Mouse (Mus musculus) forebrain, embryonic 14.5 days (tissue): ENCODE results near the gene Psmd3. TPM values are rescaled to one million over a fixed set of nuclear protein-coding genes. Genes with fewer than 3 reads are reported as not detected.
"Not testable (repeated sequence)": the region's sequence is repeated elsewhere in the genome, so short reads cannot be mapped to it uniquely, and the experiment has no call there.

Experiments used
- ATAC-seq: fragments of 200-750 bp; cut with Nextera tagmentation; 2 replicates; pipeline ENCODE4 v1.8.0; 2017; ENCODE audit warnings: mild to moderate bottlenecking, moderate library complexity
- DNase-seq: peaks from one replicate; pipeline ENCODE4 v3.0.0-alpha.2; 2015; ENCODE audit warnings: low spot score
- H3K27ac ChIP-seq: fragments of 300-500 bp; sonication (generic); 2 replicates; pipeline ENCODE4 v1.5.1; 2014; ENCODE audit warnings: low read depth, mild to moderate bottlenecking, control low read depth, low read length, moderate library complexity
- H3K27me3 ChIP-seq: fragments of 300-500 bp; sonication (generic); replicated peaks from 2 replicates; pipeline ENCODE4 v1.6.1; 2014; ENCODE audit warnings: low read length, control low read depth, mixed read lengths; ENCODE audit not compliant: control insufficient read depth, insufficient read depth
- H3K36me3 ChIP-seq: fragments of 300-500 bp; sonication (generic); 2 replicates; pipeline ENCODE4 v1.6.1; 2014; ENCODE audit warnings: low read length, control low read depth; ENCODE audit not compliant: control insufficient read depth, insufficient read depth
- H3K4me1 ChIP-seq: fragments of 300-500 bp; sonication (generic); 2 replicates; pipeline ENCODE4 v1.6.1; 2014; ENCODE audit warnings: antibody characterized with exemption, low read length, control low read depth; ENCODE audit not compliant: control insufficient read depth, insufficient read depth
- H3K4me2 ChIP-seq: fragments of 300-500 bp; sonication (generic); 2 replicates; pipeline ENCODE4 v1.6.1; 2014; ENCODE audit warnings: mild to moderate bottlenecking, control low read depth, low read length
- H3K4me3 ChIP-seq: fragments of 300-500 bp; sonication (generic); 2 replicates; pipeline ENCODE4 v1.5.1; 2014; ENCODE audit warnings: low read depth, low read length, control low read depth
- H3K9ac ChIP-seq: fragments of 300-500 bp; sonication (generic); 2 replicates; pipeline ENCODE4 v1.6.1; 2014; ENCODE audit warnings: mild to moderate bottlenecking, low read length, control low read depth, moderate library complexity
- H3K9me3 ChIP-seq: fragments of 300-500 bp; sonication (generic); replicated peaks from 2 replicates; pipeline ENCODE4 v1.6.1; 2016; ENCODE audit warnings: low read length, control low read depth, mixed read lengths; ENCODE audit not compliant: control insufficient read depth
- WGBS: fragments of 180-500 bp; shearing (Covaris S2); extraction: QIAGEN DNeasy Blood & Tissue Kit; methylation state at CpG from one replicate; pipeline ENCODE4 v1.1.7; 2014; 5-methylcytosine and 5-hydroxymethylcytosine counted together
- polyA plus RNA-seq: library from polyadenylated mRNA; unstranded; fragments of >200 nt; fragmentation: Nextera tagmentation; extraction: Ambion mirVana; gene quantifications from 2 replicates; pipeline ENCODE4 v1.2.1, GENCODE M21; 2014

The Psmd3 gene
- polyA plus RNA-seq, 1 experiment from 2014 or later = 121 TPM

DNA sequence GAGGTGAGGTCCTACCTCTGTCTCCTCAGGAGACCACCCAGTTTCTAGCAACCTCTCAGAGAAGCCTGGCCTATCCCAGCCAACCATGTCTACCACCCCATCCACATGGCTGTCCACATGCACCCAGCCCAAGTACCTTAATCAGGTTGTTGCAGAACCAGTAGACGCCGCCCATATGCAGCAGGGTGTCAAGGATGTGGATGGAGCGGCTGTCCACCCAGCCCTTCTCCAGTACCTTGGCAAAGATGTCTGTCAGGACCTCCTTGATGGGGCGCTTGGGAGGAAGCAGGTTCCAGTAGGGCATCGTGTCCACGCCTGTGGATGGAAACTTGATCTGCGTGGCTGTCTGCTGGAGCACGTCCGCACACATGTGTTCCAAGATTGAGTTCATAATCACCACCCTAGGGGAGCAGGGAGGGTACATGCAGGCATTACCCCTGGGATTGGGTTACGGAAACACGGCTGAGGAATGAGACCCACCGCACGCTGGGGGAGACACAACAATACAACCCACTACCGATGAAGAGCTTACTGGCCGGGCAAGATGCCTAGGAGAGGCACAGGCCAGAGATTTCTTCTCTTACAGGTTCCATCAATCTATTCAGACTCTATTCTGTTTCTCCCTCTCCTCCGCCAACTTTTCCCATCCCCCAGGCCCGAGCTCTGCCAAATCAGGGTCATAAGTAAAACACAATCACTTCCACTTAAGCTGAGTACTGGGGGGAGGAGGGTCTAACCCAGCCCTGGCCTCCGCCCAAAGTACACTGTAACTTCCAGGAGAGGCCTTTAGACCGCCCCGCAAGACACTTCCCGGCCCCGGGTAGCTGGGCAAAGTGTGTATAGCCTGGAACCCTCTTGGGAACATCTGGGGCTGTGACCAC lies 25.3 kb downstream of the Psmd3 start:
- no peaks in the 10 kb centered on the region for H3K4me1 ChIP-seq
- no peak for DNase-seq
- H3K9ac ChIP-seq = no peak overlapping the region
- H3K27ac ChIP-seq = no peak overlapping the region
- H3K27me3 ChIP-seq = no peaks in the 10 kb centered on the region
- no peaks in the 10 kb centered on the region for H3K9me3 ChIP-seq
- no peak overlapping the region for H3K4me2 ChIP-seq
- no peak overlapping the region for H3K4me3 ChIP-seq
- WGBS = 84% methylated on average over 22 of the region's 22 CpGs
- H3K36me3 ChIP-seq = peaks cover 79% of the 10 kb centered on the region
- no peak for ATAC-seq

DNA sequence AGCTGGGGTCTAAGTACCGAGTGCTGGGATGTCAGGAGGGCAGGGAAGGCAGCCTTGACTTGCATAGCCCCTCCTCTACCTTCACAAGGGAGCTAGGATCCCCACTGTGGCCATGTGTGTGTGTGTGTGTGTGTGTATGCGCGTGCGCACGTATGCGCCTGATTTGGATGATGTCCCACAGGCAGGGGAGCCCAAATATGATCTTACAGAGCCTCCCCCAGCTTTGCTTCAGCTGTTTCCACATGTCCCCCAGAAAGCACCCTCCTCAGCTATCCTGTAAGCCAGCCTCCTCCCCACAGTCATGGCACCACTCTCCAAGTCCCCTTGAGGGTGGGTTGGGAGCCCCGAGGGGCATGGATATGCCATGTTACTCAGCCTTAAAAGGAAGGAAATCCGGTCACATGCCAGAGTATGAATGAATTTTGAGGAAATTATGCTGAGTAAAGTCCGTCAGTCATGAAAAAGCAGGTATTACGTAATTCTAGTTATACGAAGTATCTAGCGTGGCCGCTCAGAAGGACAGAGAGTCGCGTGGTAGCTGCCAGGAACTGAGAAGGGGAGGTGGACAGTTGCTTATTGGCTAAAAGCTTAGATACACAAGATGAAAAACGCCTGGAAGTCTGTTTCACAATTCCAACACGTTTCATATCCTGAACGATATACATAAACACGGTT lies 26.1 kb downstream of the Psmd3 start:
- no peak overlapping the region for H3K9ac ChIP-seq
- no peak overlapping the region for H3K4me3 ChIP-seq
- H3K27ac ChIP-seq = no peak overlapping the region; the same call in 1 of the 2 replicates
- no peak overlapping the region for H3K4me2 ChIP-seq
- H3K36me3 ChIP-seq = peaks cover 87% of the 10 kb centered on the region
- no peaks in the 10 kb centered on the region for H3K9me3 ChIP-seq
- DNase-seq (no peak), ATAC-seq (no peak)
- no peaks in the 10 kb centered on the region for H3K4me1 ChIP-seq
- 94% methylated on average over 19 of the region's 19 CpGs for WGBS
- H3K27me3 ChIP-seq = no peaks in the 10 kb centered on the region

DNA sequence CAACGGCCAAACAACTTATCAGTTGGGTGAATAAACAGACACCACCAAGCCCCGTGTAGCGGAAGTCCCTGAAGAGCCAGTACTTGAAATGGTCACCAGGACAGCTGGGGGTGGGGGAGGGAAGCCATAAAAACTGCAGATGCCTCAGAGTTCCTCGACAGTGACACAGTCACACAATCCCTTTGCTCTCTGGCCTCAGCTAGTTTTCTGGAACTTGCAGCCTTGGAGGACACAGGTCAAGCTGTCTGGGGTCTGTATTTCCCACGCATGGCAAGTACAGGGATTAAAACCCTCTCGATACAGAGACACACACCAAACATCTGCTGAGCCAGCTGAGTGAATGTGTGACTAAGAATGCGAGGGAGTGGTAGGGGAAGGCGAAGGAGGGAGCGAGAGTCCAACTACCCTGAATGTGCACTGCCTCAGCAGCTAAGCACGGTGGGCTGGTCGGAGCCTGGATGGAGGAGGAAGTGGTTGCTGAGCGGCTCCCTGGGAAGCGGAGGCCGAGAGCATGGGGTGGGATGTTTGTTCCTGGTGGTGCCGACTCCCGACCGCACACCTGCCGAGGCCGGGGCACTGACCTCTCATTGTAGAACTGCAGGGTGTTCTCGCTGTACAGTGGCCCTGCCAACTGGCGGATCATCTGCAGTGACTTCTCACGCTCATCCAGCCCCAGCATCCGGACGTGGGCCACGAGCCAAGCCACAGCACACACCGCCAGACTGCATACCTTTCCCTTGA lies 26.8 kb downstream of the Psmd3 start:
- no peaks in the 10 kb centered on the region for H3K9me3 ChIP-seq
- no peak overlapping the region for H3K4me3 ChIP-seq
- no peak for DNase-seq
- H3K4me2 ChIP-seq = no peak overlapping the region
- H3K9ac ChIP-seq = no peak overlapping the region
- no peak overlapping the region for H3K27ac ChIP-seq
- H3K27me3 ChIP-seq = no peaks in the 10 kb centered on the region
- no peak for ATAC-seq
- 91% methylated on average over 26 of the region's 26 CpGs for WGBS
- no peaks in the 10 kb centered on the region for H3K4me1 ChIP-seq
- H3K36me3 ChIP-seq = peaks cover 94% of the 10 kb centered on the region

DNA sequence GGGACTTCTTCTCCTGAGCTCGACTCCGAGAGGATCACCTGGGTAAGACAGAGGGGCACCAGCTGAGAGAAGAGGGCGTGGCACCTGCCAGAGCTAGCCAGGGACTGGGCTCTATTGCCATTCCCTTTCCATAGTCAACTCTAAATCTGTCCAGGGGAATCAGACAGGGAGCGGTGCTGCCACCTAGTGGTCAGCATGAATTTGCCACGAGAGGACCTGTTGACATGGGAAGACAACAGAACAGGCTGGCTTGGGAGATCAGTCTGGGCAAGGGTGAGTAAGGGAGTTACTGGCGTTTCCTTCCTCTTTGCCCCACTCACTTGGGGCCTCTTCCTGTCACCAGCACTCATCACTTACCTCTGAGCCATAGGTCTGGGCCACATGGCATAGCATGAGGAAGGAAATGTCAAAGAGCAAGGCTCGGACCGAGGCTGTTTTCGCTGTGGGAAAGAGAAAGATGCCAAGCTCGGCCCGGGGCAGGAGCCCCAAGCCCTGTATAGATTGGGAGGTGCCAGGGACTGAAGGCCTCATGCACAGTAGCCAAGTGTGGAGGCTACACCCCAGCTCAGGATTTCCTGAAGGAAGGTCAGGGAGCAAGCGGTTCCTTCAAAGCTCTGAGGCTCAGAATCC lies 28.2 kb downstream of the Psmd3 start:
- no peaks in the 10 kb centered on the region for H3K4me1 ChIP-seq
- no peaks in the 10 kb centered on the region for H3K27me3 ChIP-seq
- H3K4me3 ChIP-seq = no peak overlapping the region
- H3K9ac ChIP-seq = no peak overlapping the region
- H3K27ac ChIP-seq = no peak overlapping the region
- no peaks in the 10 kb centered on the region for H3K9me3 ChIP-seq
- ATAC-seq (peak; percentile 55), DNase-seq (peak; percentile 83)
- H3K36me3 ChIP-seq = peaks cover 95% of the 10 kb centered on the region
- WGBS = 55% methylated on average over 12 of the region's 12 CpGs
- H3K4me2 ChIP-seq = no peak overlapping the region

DNA sequence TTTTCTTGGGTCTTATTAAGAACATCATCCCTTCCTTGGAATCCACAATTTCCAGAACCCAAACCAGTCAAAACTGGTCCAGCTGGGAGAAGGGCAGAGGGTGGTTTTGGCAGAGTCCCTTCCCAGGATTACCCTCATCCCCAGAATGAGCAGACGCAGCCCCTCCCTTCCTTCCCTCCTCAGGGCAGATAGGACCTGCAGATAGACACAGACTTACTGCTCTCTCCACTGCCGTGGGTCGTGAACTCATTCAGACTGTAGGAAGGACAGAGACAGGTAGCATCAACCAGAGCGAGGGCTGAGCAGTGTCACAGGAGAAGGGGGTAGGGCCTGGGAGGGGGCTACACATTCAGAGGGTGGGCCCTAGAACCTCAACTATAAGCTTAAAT lies 28.7 kb downstream of the Psmd3 start:
- no peaks in the 10 kb centered on the region for H3K27me3 ChIP-seq
- no peaks in the 10 kb centered on the region for H3K4me1 ChIP-seq
- DNase-seq (no peak), ATAC-seq (no peak)
- no peak overlapping the region for H3K4me2 ChIP-seq
- 85% methylated on average over 4 of the region's 4 CpGs for WGBS
- H3K36me3 ChIP-seq = peaks cover 95% of the 10 kb centered on the region
- H3K4me3 ChIP-seq = no peak overlapping the region
- H3K9ac ChIP-seq = no peak overlapping the region
- no peak overlapping the region for H3K27ac ChIP-seq
- no peaks in the 10 kb centered on the region for H3K9me3 ChIP-seq

DNA sequence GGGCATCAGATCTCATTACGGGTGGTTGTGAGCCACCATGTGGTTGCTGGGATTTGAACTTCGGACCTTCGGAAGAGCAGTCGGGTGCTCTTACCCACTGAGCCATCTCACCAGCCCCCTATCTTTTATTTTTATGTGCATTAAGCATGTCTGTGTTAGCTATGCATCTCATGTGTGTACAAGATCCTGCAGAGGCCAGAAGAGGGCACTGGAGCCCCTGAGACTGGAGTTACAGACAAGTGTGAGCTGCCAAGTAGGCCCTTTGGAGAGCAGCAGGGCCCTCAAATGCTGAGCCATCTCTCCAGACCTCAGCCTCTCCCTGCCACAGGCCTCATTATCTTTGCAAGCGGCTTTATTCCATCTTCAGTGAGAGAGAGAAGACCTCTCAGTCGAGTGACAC lies 29.7 kb downstream of the Psmd3 start:
- ATAC-seq = not testable (repeated sequence)

DNA sequence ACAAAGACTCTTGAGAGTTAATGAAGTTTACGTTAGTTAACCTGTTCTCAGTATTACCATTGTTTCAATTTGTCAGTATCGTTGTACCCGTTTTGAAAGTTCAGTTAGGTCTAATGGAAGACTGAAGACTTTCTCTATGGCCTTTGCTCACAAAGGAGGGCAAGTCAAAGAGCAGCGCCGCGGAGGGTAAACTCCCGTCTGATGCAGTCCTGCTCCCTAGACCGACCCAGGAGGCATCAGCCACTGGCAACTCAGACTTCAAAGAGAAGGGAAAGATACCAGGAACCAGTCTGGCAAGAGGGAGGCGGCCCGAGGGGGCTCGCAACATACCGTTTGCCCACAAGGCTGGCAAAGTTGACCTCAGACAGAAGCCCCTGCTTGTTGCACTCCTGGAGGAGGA lies 31.3 kb downstream of the Psmd3 start:
- Histone ChIP-seq H3K27ac (no peak overlapping the region), H3K36me3 (peaks cover 90% of the 10 kb centered on the region), H3K27me3 (no peaks in the 10 kb centered on the region), H3K9me3 (no peaks in the 10 kb centered on the region), H3K9ac (no peak overlapping the region), H3K4me3 (no peak overlapping the region), H3K4me2 (no peak overlapping the region), H3K4me1 (peaks cover 3% of the 10 kb centered on the region; the same call in 1 of the 2 replicates)
- no peak for ATAC-seq
- no peak for DNase-seq
- 82% methylated on average over 12 of the region's 12 CpGs for WGBS

More for the DNA sequence above, 29.7 kb downstream of the Psmd3 start:
- H3K9ac ChIP-seq, H3K9me3 ChIP-seq, H3K4me2 ChIP-seq, H3K4me3 ChIP-seq, H3K4me1 ChIP-seq, H3K27me3 ChIP-seq, H3K27ac ChIP-seq: not testable (repeated sequence)
- DNase-seq = peak; percentile 64
- 87% methylated on average over 6 of the region's 6 CpGs for WGBS
- H3K36me3 ChIP-seq = peaks cover 94% of the 10 kb centered on the region

DNA sequence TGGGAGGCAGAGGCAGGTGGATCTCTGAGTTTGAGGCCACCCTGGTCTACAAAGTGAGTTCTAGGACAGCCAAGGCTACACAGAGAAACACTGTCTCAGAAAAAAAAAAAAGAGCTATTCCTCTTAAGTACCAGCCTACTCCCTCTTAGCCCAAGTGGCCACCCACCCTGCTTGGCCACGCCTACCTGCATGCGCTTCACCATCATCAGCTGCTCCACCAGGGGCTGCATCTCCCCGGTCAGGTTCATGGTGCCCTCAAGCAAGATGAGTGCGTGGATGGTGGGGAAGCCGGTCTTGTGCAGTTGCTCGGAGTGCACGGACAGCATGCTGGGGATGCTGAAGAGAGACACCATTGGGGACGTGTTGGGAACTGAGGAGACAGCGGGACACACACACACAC lies 33.6 kb downstream of the Psmd3 start:
- no peak for ATAC-seq
- H3K9me3 ChIP-seq = no peaks in the 10 kb centered on the region
- peaks cover 77% of the 10 kb centered on the region for H3K36me3 ChIP-seq
- no peak overlapping the region for H3K4me2 ChIP-seq
- DNase-seq = no peak
- H3K9ac ChIP-seq = no peak overlapping the region
- H3K4me1 ChIP-seq = peaks cover 3% of the 10 kb centered on the region; the same call in 1 of the 2 replicates
- no peak overlapping the region for H3K4me3 ChIP-seq
- WGBS = 95% methylated on average over 9 of the region's 9 CpGs
- H3K27ac ChIP-seq = no peak overlapping the region
- H3K27me3 ChIP-seq = no peaks in the 10 kb centered on the region
